Mouse (Mus musculus) G1E (cell line): ENCODE measurements around the gene Clpsl2. TPM values are rescaled to one million over a fixed set of nuclear protein-coding genes. Genes with fewer than 3 reads are reported as not detected.
A peak's percentile ranks its signal among the peaks of the same experiment; 100 is the strongest.

Source experiments
- ATAC-seq: 2 replicates; pipeline ENCODE4 v1.8.0; 2016; ENCODE audit warnings: mild to moderate bottlenecking; ENCODE audit not compliant: insufficient number of reproducible peaks, poor library complexity, low FRiP score, severe bottlenecking; ENCODE audit errors: extremely low read depth
- DNase-seq: peaks from one replicate; pipeline ENCODE4 v3.0.0; 2012; ENCODE audit warnings: low spot score
- H3K27me3 ChIP-seq: 2 replicates; pipeline ENCODE4 v1.6.1; 2012; ENCODE audit warnings: mild to moderate bottlenecking, low read length, inconsistent platforms; ENCODE audit not compliant: insufficient read depth
- H3K36me3 ChIP-seq: replicated peaks from 2 replicates; pipeline ENCODE3; 2012; ENCODE audit warnings: mild to moderate bottlenecking, inconsistent platforms
- H3K4me1 ChIP-seq: 2 replicates; pipeline ENCODE4 v1.6.1; 2012; ENCODE audit warnings: low read depth, low read length, inconsistent platforms, mixed read lengths; ENCODE audit not compliant: insufficient read depth
- H3K4me3 ChIP-seq: 2 replicates; pipeline ENCODE4 v1.5.1; 2012; ENCODE audit warnings: low read depth, mild to moderate bottlenecking, inconsistent platforms, low read length, moderate library complexity, mixed read lengths
- H3K9me3 ChIP-seq: replicated peaks from 2 replicates; pipeline ENCODE4 v1.6.1; 2012; ENCODE audit warnings: inconsistent platforms
- CTCF ChIP-seq: IDR thresholded peaks from 2 replicates; pipeline ENCODE4 v1.5.1; 2012; ENCODE audit warnings: low read depth, low read length, inconsistent platforms, mixed read lengths
- GATA1 ChIP-seq: IDR thresholded peaks from 2 replicates; pipeline ENCODE4 v1.6.1; 2012; ENCODE audit warnings: borderline replicate concordance, low read length, inconsistent platforms, mixed read lengths
- GATA2 ChIP-seq: IDR thresholded peaks from 2 replicates; pipeline ENCODE4 v1.6.1; 2012; ENCODE audit warnings: low read depth, low read length, inconsistent platforms, borderline replicate concordance
- POLR2AphosphoS5 ChIP-seq: IDR thresholded peaks from 2 replicates; pipeline ENCODE4 v1.6.1; 2012; ENCODE audit warnings: low read depth, low read length, inconsistent platforms; ENCODE audit not compliant: insufficient replicate concordance
- TAL1 ChIP-seq: conservative IDR thresholded peaks from 2 replicates; pipeline ENCODE4 v1.6.1; 2012; ENCODE audit warnings: low read depth, low read length, inconsistent platforms, mixed read lengths
- polyA plus RNA-seq: library from polyadenylated mRNA; stranded (reverse); fragments of >175 nt; gene quantifications from 2 replicates; pipeline ENCODE4 v1.2.3, GENCODE M21; 2012
- total RNA-seq, 2 experiments: library from RNA; stranded (forward) in 1 of 2; stranded (reverse) in 1 of 2; fragments of 200-1000 nt in 1 of 2; fragments of >200 nt in 1 of 2; fragmentation: Nextera tagmentation in 1 of 2; gene quantifications; 2 replicates each; pipeline ENCODE4 v1.2.3; 2014 to 2017

Gene Clpsl2
- total and polyA plus RNA-seq, 3 experiments = not detected

DNA sequence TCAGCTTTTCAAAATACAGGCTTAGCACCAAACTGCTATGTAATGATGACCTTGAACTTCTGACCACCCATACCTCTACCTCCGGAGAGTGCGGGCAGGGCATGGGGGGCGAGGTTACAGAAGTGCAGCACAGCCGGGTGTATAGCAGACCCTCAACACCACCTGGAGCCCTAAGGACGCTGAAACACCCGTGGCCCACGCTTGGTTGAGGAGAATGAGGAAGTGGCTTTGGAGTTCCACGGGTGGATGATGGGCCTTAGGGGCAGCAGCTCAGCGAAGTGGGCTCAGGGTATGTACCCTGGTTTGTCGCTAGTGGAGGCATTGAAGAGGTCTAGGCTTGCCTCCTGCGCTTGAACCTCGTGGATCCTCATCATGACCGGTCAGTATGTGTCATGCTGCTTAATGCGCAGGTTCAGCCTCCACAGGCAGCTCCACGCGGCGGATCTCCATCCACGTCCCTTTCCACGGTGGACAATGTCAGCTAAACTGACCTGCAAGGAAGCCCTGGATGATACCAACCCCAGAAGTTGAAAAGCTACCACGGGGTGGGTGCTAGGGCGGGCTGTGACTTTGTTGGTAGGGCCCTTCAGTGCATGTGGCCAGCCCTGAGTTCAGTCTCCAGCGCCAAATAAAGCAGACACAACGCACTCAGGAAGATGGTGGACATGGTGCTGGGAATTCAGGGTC, 25.1 kb upstream of the Clpsl2 start:
- ATAC-seq = no peak
- Histone ChIP-seq H3K36me3 (peaks cover 7% of the 10 kb centered on the region), H3K4me1 (peaks cover 44% of the 10 kb centered on the region), H3K27me3 (peaks cover 44% of the 10 kb centered on the region), H3K4me3 (no peak overlapping the region; the same call in 1 of the 2 replicates), H3K9me3 (no peaks in the 10 kb centered on the region)
- no peak for TF ChIP-seq GATA2
- TF ChIP-seq CTCF = no peak
- TF ChIP-seq POLR2AphosphoS5 = no peak
- TF ChIP-seq TAL1 = no peak
- TF ChIP-seq GATA1 = no peak
- no peak for DNase-seq

DNA sequence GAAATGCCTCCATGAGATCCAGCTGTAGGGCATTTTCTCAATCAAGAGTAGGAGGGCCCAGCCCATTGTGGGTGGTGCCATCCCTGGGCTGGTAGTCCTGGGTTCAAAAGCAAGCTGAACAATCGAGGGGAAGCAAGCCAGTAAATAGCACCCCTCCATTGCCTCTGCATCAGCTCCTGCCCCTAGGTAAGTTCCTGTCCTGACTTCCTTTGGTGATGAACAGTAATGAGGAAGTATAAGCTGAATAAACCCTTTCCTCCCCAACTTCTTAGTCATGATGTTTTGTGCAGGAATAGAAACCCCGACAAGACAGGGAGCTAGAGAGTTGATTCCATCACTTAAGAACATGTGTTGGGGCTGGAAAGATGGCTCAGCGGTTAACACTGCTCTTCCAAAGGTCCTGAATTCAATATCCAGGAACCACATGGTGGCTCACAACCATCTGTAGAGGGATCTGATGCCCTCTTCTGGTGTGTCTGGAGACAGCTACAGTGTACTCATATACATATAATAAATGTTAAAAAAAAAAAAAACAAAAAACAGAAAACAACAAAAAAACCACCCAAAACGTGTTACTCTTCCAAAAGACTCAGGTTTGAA, 24.3 kb upstream of the Clpsl2 start:
- Histone ChIP-seq H3K27me3 (peaks cover 42% of the 10 kb centered on the region), H3K9me3 (no peaks in the 10 kb centered on the region), H3K4me1 (peaks cover 44% of the 10 kb centered on the region), H3K36me3 (peaks cover 7% of the 10 kb centered on the region), H3K4me3 (no peak overlapping the region)
- no peak for ATAC-seq
- TF ChIP-seq POLR2AphosphoS5 = no peak
- no peak for TF ChIP-seq TAL1
- no peak for TF ChIP-seq GATA1
- TF ChIP-seq GATA2 = no peak
- TF ChIP-seq CTCF = no peak
- no peak for DNase-seq

DNA sequence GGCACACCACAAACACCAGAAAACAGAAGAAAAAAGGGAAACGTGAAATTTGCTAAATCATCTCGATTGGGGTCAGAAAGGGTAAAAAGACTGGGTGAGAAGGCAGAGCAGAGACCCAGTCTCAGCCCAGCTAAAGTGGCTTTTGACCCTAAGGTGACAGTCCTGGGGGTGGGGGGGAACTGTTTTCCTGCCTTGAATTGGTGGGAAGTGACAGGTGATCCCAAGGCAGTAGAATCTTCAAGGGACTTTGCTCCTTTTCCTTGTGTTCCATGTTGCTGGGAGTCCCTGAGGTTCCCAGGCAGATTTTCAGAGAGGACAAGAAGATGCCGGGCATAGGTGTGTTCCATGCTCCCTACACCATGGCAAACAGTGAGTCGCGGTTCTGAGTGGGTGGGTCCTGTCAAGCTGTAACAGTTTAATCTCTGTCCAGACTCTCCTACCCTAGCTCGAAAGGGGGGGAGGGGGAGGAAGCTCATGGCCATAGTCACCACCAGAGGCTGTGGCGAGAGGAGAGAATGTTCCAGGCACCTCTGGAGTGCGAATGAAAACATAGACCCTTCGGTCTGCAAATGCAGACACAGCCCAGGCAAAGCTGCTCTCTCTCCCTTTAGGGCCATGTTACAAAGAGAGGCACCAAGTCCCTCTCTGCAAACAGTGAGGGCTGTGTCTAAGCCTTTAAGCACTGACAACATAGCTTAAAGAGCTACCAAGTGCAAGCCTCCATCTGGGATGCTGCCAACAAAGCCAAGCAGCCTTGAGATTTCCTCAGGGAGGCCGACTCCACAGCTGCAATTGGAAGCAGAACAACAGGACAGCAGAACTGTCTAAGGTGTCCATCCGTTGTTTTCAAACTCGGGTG, 21.8 kb upstream of the Clpsl2 start:
- Histone ChIP-seq H3K4me3 (no peak overlapping the region), H3K36me3 (peaks cover 7% of the 10 kb centered on the region), H3K4me1 (peaks cover 40% of the 10 kb centered on the region), H3K9me3 (no peaks in the 10 kb centered on the region), H3K27me3 (peaks cover 38% of the 10 kb centered on the region)
- DNase-seq (no peak), ATAC-seq (no peak)
- TF ChIP-seq GATA1 = no peak
- TF ChIP-seq GATA2 = no peak
- TF ChIP-seq POLR2AphosphoS5 = no peak
- TF ChIP-seq CTCF = no peak
- TF ChIP-seq TAL1 = no peak

DNA sequence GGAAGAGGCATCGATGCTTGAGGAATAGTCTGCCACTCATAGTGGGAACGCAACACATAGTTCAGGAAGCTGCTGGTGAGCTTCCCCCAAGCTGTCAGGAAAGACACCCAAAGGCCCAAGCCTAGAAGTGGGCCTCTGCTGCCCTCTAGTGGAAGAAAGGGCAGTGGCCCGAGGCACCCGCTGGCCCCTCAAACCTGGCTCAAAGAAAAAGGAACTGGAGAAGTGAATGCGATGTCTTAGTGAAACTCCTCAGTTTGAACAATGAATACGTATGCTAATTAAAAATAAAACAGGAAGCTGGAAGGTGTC, 21.2 kb upstream of the Clpsl2 start:
- ATAC-seq (no peak; the same call in 1 of the 2 replicates), DNase-seq (peak; percentile 80)
- TF ChIP-seq POLR2AphosphoS5 = no peak
- TF ChIP-seq GATA1 = no peak
- TF ChIP-seq TAL1 = no peak
- TF ChIP-seq CTCF = peak; percentile 89

DNA sequence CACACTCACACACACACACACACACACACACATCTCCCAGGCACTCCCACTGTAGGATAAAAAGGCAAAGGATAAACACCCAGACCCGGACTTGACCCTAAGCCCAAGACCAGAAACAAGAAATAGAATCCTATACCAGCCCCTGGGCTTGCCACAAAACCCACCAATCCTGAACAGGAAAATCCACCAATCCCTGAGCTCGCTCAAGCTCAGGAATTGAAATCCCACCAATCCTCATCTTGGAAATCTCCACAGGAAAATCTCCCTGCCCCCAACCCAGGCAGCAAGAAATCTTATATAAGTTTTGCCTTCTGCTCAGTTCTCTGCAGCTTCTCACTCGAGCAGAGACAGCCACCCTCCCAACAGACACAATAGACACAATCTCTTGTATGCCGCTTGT, 20.1 kb upstream of the Clpsl2 start:
- TF ChIP-seq GATA2 = no peak
- no peak for TF ChIP-seq TAL1
- TF ChIP-seq POLR2AphosphoS5 = no peak
- no peak for TF ChIP-seq CTCF
- TF ChIP-seq GATA1 = no peak
- H3K27me3 ChIP-seq = peaks cover 28% of the 10 kb centered on the region
- peaks cover 5% of the 10 kb centered on the region for H3K36me3 ChIP-seq
- H3K9me3 ChIP-seq = no peaks in the 10 kb centered on the region
- peaks cover 24% of the 10 kb centered on the region for H3K4me1 ChIP-seq
- no peak for ATAC-seq
- no peak overlapping the region for H3K4me3 ChIP-seq
- DNase-seq = no peak

More for the DNA sequence above, 21.2 kb upstream of the Clpsl2 start:
- Histone ChIP-seq H3K4me1 (peaks cover 34% of the 10 kb centered on the region), H3K4me3 (no peak overlapping the region), H3K27me3 (peaks cover 32% of the 10 kb centered on the region), H3K9me3 (no peaks in the 10 kb centered on the region), H3K36me3 (peaks cover 7% of the 10 kb centered on the region)

DNA sequence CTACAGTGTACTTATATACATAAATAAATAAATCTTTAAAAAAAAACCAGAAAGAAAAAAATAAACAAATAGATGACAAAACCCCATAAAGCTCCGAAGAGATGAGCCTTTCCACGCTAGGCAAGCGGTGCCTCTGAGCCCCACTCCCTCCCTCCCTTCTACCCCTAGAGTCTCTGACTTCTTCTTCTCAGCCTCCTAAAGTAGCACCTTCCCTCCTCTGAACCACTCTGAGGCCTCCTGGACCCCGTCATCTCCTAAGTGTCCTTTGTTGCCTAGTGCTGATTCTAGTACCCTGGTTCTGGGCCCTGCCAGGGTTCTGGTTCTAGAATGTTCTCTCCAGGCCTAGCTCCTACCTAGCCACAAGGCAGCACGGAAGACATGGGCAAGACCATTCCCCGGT, 18.7 kb upstream of the Clpsl2 start, which contains the start of gene Armc12:
Armc12 (plus strand) TSS at position 301 of the 400 bp plus-strand sequence.
- Histone ChIP-seq H3K4me1 (peaks cover 14% of the 10 kb centered on the region), H3K4me3 (no peak within 1 kb of the TSS), H3K36me3 (no peaks in the 10 kb centered on the region), H3K9me3 (no peaks in the 10 kb centered on the region), H3K27me3 (peaks cover 28% of the 10 kb centered on the region)
- DNase-seq (no peak), ATAC-seq (no peak)
- TF ChIP-seq POLR2AphosphoS5 (no peak), TAL1 (no peak), GATA1 (no peak), GATA2 (no peak), CTCF (no peak)
